Mouse (Mus musculus) kidney, postnatal 36 days (tissue): Measurements from ENCODE around the gene Cyp39a1.

Experiments used
- DNase-seq, 2 experiments: peaks; one replicate each; pipeline ENCODE4 v3.0.0; 2021 to 2022; ENCODE audit warnings: mixed read lengths in 2 of 2

Gene Cyp39a1

GRCm38 (mm10) chr17:43667290-43667843, at the start of gene Cyp39a1:
Gene Cyp39a1, plus strand, starts transcription at chr17:43667425.
- DNase-seq = no peak

- no peak for DNase-seq
These were observed 48.1 kb upstream of the Cyp39a1 start for GRCm38 (mm10) chr17:43619156-43619555.

GRCm38 (mm10) chr17:43622076-43622475, 45.1 kb upstream of the Cyp39a1 start:
- no peak for DNase-seq

GRCm38 (mm10) chr17:43628246-43628645, 39.0 kb upstream of the Cyp39a1 start:
- no peak for DNase-seq

GRCm38 (mm10) chr17:43629026-43629495, 38.2 kb upstream of the Cyp39a1 start:
- DNase-seq = no peak

GRCm38 (mm10) chr17:43629496-43630426, 37.5 kb upstream of the Cyp39a1 start, which contains the start of gene Tdrd6:
Gene Tdrd6, minus strand, starts transcription at chr17:43630299.
- peak in 1 of 2 experiments; percentile 17 for DNase-seq

GRCm38 (mm10) chr17:43630427-43630760, 36.8 kb upstream of the Cyp39a1 start:
- DNase-seq = no peak

- DNase-seq = no peak
These were observed 30.1 kb upstream of the Cyp39a1 start for GRCm38 (mm10) chr17:43637146-43637545.

- no peak for DNase-seq
These were observed 26.4 kb upstream of the Cyp39a1 start for GRCm38 (mm10) chr17:43640825-43641224.

GRCm38 (mm10) chr17:43643191-43643590, 24.0 kb upstream of the Cyp39a1 start:
- DNase-seq = no peak

- no peak for DNase-seq
These were observed 22.9 kb upstream of the Cyp39a1 start for GRCm38 (mm10) chr17:43644375-43644774.

- no peak for DNase-seq
These were observed 22.1 kb upstream of the Cyp39a1 start for GRCm38 (mm10) chr17:43645136-43645535.

GRCm38 (mm10) chr17:43646925-43647324, 20.3 kb upstream of the Cyp39a1 start:
- no peak for DNase-seq

- DNase-seq = peak in 1 of 2 experiments; percentile 37
These were observed 17.4 kb upstream of the Cyp39a1 start for GRCm38 (mm10) chr17:43649641-43650436.

GRCm38 (mm10) chr17:43651314-43652046, 15.7 kb upstream of the Cyp39a1 start:
- DNase-seq = no peak

- peak; percentile 93 to 97 for DNase-seq
These were observed 492 bp upstream of the Cyp39a1 start, which contains the start of gene Slc25a27 for GRCm38 (mm10) chr17:43666576-43667289. Gene Slc25a27, minus strand, starts transcription at chr17:43667214.

- DNase-seq = no peak
These were observed 2.0 kb downstream of the Cyp39a1 start for GRCm38 (mm10) chr17:43669145-43669695.

- DNase-seq = no peak
These were observed 4.7 kb downstream of the Cyp39a1 start for GRCm38 (mm10) chr17:43671907-43672306.

- peak; percentile 38 to 49 for DNase-seq
These were observed 8.0 kb downstream of the Cyp39a1 start for GRCm38 (mm10) chr17:43675228-43675627.

GRCm38 (mm10) chr17:43676241-43676640, 9.0 kb downstream of the Cyp39a1 start:
- no peak for DNase-seq

- DNase-seq = no peak
These were observed 10.1 kb downstream of the Cyp39a1 start for GRCm38 (mm10) chr17:43677317-43677716.
